Mouse (Mus musculus) embryonic fibroblast, embryonic 13.5 days (primary cell): ENCODE results near the gene Tspan32.

Source experiments
- CTCF ChIP-seq: IDR thresholded peaks from 2 replicates; pipeline ENCODE4 v1.5.1; 2011; ENCODE audit warnings: mild to moderate bottlenecking, control low read depth, low read length, moderate library complexity, borderline replicate concordance; ENCODE audit not compliant: insufficient read depth
- POLR2A ChIP-seq: IDR thresholded peaks from 2 replicates; pipeline ENCODE4 v1.6.1; 2011; ENCODE audit warnings: low read depth, mild to moderate bottlenecking, control low read depth, low read length, moderate library complexity

DNA sequence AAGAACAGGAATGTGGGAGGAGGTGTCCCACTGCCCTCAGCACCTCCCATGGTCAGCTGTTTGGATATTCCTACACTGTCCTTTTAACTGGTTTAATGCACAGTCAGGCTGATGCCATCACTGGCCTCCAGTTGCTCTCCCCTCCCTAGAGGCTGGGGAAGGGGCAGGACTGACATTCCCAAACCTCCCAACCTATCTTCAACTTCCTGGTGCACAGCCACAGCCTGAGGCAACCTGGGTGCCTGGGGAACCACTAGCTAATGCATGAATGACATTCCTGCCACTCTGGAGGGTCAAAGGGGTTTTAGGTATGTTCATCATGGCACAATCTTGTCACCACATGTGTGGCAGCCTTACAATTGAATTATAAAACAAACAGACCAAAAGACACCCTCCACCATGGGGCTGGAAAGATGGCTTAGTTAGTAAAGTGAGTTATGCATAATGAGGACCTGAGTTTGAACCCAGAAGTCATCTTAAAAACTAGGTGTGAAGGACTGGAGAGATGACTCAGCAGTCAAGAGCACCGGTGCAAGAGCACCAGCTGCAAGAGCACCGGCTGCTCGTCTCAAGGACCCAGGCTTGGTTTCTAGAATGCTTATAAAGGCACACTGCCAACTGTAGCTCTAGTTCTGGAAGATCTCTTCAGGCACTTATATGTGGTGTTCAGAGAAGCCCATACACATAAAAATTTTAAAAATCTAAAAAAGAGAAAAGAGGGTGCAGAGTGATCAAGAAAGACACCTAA, 7.3 kb upstream of the Tspan32 start:
- TF ChIP-seq CTCF (no peak), POLR2A (no peak)
